Mouse (Mus musculus): ENCODE data around the gene Prlh. TPM values are rescaled to one million over a fixed set of nuclear protein-coding genes. Genes with fewer than 3 reads are reported as not detected.

Gene Prlh
- polyA plus RNA-seq, 1 experiment = not detected

DNA sequence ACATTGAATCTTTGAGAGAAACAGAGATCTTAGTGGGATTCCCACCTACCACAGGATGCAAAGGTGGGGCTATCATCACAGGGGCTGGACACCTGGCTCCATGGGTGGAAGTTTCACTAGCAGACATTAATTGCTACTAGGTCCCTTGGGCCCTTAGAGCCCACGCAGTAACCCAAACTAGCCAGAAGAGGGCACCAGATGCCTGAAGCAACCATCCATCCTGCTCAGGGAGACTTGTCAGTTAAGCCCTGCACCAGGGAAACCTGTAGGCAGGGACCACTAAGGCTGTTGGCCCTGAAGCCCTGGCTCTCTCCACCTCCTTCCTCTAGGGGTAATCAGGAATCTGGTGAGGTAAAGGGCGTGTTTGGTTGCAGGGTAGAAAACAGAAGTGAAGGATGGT, 46.6 kb upstream of the Prlh start:
- Histone ChIP-seq H3K4me3 (no peak overlapping the region), H3K79me2 (ENCODE audit: control insufficient read depth, insufficient read depth) (no peaks in the 10 kb centered on the region), H3ac (ENCODE audit: control insufficient read depth, insufficient read length) (no peak overlapping the region), H3K27me3 (ENCODE audit: control insufficient read depth, insufficient read depth, insufficient read length) (no peaks in the 10 kb centered on the region), H3K4me2 (ENCODE audit: low read depth) (no peak overlapping the region), H3K36me3 (ENCODE audit: control insufficient read depth, insufficient read depth) (no peaks in the 10 kb centered on the region)
- TF ChIP-seq MYOD1 (IDR thresholded peaks at IDR 0.05; ENCODE audit: control insufficient read depth in 1 of 3, insufficient read length in 2 of 3, low read depth in 2 of 3) = no peak
- no peak for TF ChIP-seq MAX (IDR thresholded peaks at IDR 0.05; ENCODE audit: low read depth)
- no peak for TF ChIP-seq CEBPB (IDR thresholded peaks at IDR 0.05; ENCODE audit: insufficient read depth, poor library complexity, severe bottlenecking)
- TF ChIP-seq REST (IDR thresholded peaks at IDR 0.05; ENCODE audit: insufficient read depth, insufficient read length) = no peak
- no peak for TF ChIP-seq TCF3 (IDR thresholded peaks at IDR 0.05; ENCODE audit: insufficient read length, low read depth)
- TF ChIP-seq TCF12 (IDR thresholded peaks at IDR 0.05; ENCODE audit: insufficient read depth, poor library complexity, severe bottlenecking) = no peak
- no peak for TF ChIP-seq E2F4 (IDR thresholded peaks at IDR 0.05; ENCODE audit: insufficient read depth)
- TF ChIP-seq USF1 (IDR thresholded peaks at IDR 0.05; ENCODE audit: low read depth) = no peak
- no peak for TF ChIP-seq MYOG (IDR thresholded peaks at IDR 0.05; ENCODE audit: control insufficient read depth in 1 of 3, insufficient read depth in 1 of 3, insufficient read length in 2 of 3, low read depth in 2 of 3)
- TF ChIP-seq SRF (IDR thresholded peaks at IDR 0.05; ENCODE audit: control insufficient read depth, insufficient read length, low read depth) = no peak
- no peak for TF ChIP-seq POLR2A (IDR thresholded peaks at IDR 0.05; ENCODE audit: insufficient read length, low read depth)
- TF ChIP-seq POLR2AphosphoS2 (IDR thresholded peaks at IDR 0.05; ENCODE audit: insufficient read length, low read depth) = no peak

DNA sequence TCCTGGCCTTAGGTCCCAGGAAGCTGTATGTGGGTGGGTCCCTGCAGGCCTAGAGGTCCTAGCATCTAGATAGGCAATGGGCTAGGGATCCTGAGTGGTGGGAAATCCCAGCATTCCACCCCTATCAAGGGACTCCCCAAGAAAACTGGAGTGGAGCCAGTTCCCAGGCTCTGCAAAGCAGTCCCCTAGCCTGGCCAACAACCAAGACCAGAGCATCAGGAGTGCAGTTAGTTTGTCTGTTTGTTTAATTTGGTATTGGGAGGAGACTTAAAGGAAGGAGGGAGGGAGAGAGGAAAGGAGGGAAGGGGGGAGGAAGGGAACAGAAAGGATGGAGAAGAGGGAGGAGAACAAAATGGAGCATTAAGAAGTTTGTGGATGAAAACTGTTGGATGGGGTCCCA, 43.7 kb upstream of the Prlh start:
- no peaks in the 10 kb centered on the region for H3K36me3 ChIP-seq (ENCODE audit: control insufficient read depth, insufficient read depth)
- peak overlapping the region; percentile 83 for H3K4me2 ChIP-seq (ENCODE audit: low read depth)
- TF ChIP-seq TCF12 (IDR thresholded peaks at IDR 0.05; ENCODE audit: insufficient read depth, poor library complexity, severe bottlenecking) = no peak
- no peak for TF ChIP-seq POLR2AphosphoS2 (IDR thresholded peaks at IDR 0.05; ENCODE audit: insufficient read length, low read depth)
- TF ChIP-seq SRF (IDR thresholded peaks at IDR 0.05; ENCODE audit: control insufficient read depth, insufficient read length, low read depth) = no peak
- no peak for TF ChIP-seq TCF3 (IDR thresholded peaks at IDR 0.05; ENCODE audit: insufficient read length, low read depth)
- TF ChIP-seq MYOD1 (IDR thresholded peaks at IDR 0.05; ENCODE audit: control insufficient read depth in 1 of 3, insufficient read length in 2 of 3, low read depth in 2 of 3) = no peak
- no peak for TF ChIP-seq POLR2A (IDR thresholded peaks at IDR 0.05; ENCODE audit: insufficient read length, low read depth)
- TF ChIP-seq MYOG (IDR thresholded peaks at IDR 0.05; ENCODE audit: control insufficient read depth in 1 of 3, insufficient read depth in 1 of 3, insufficient read length in 2 of 3, low read depth in 2 of 3) = no peak
- TF ChIP-seq E2F4 (IDR thresholded peaks at IDR 0.05; ENCODE audit: insufficient read depth) = no peak
- no peak for TF ChIP-seq USF1 (IDR thresholded peaks at IDR 0.05; ENCODE audit: low read depth)
- no peak for TF ChIP-seq MAX (IDR thresholded peaks at IDR 0.05; ENCODE audit: low read depth)
- no peak for TF ChIP-seq CEBPB (IDR thresholded peaks at IDR 0.05; ENCODE audit: insufficient read depth, poor library complexity, severe bottlenecking)
- no peak for TF ChIP-seq REST (IDR thresholded peaks at IDR 0.05; ENCODE audit: insufficient read depth, insufficient read length)
- H3K79me2 ChIP-seq (ENCODE audit: control insufficient read depth, insufficient read depth) = no peaks in the 10 kb centered on the region
- no peak overlapping the region for H3ac ChIP-seq (ENCODE audit: control insufficient read depth, insufficient read length)
- H3K27me3 ChIP-seq (ENCODE audit: control insufficient read depth, insufficient read depth, insufficient read length) = no peaks in the 10 kb centered on the region
- H3K4me3 ChIP-seq = peak overlapping the region; percentile 17

DNA sequence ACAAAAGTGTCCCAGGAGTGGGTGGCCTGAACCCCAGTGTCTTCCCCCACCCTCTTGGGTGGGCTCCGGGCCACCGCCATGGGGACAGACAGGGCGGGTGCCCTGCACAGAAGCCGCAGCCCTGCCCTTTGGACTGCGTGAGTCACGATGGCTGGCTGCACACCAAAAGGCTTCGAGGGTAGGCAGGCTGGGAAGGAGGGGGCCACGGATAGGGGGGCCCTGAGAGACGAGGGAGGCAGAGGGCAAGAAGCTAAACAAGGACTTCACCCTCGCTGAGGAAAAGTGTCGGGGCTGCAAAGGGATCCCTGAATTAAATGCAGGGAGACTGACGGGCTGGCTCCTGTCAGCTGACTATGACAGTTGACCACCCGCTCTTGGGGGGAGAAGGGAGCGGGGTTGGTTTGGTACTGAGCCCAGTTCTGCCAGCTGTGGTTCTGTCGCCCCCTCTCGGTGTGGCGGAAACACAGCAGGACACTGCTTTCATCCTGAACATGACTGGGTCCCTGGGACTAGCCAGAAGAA, 43.2 kb upstream of the Prlh start:
- Histone ChIP-seq H3ac (ENCODE audit: control insufficient read depth, insufficient read length) (no peak overlapping the region), H3K27me3 (ENCODE audit: control insufficient read depth, insufficient read depth, insufficient read length) (no peaks in the 10 kb centered on the region), H3K4me2 (ENCODE audit: low read depth) (peak overlapping the region; percentile 83), H3K79me2 (ENCODE audit: control insufficient read depth, insufficient read depth) (no peaks in the 10 kb centered on the region), H3K36me3 (ENCODE audit: control insufficient read depth, insufficient read depth) (no peaks in the 10 kb centered on the region), H3K4me3 (peak overlapping the region; percentile 17)
- peak in 2 of 3 experiments; percentile 14 to 44 for TF ChIP-seq MYOD1 (IDR thresholded peaks at IDR 0.05; ENCODE audit: control insufficient read depth in 1 of 3, insufficient read length in 2 of 3, low read depth in 2 of 3)
- no peak for TF ChIP-seq SRF (IDR thresholded peaks at IDR 0.05; ENCODE audit: control insufficient read depth, insufficient read length, low read depth)
- peak in 1 of 3 experiments; percentile 53 for TF ChIP-seq MYOG (IDR thresholded peaks at IDR 0.05; ENCODE audit: control insufficient read depth in 1 of 3, insufficient read depth in 1 of 3, insufficient read length in 2 of 3, low read depth in 2 of 3)

DNA sequence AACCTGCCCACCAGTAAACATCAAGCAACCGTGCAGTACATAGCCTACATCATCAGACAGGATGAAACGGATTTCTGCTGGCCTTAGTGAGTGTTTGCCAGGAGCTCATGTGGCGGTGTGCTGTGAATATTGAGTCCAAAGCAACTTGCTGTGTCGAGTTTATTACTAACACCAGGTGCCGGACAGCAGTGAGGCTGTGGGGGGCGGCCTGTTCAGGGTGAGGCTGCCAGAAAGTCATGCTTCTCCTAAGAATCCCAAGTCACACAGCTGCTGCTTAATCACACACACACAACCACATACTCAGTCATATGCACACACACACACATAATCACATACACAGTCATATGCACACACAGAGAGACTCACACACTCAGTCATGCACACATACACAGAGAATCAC, 39.7 kb upstream of the Prlh start:
- no peaks in the 10 kb centered on the region for H3K36me3 ChIP-seq (ENCODE audit: control insufficient read depth, insufficient read depth)
- no peak overlapping the region for H3K4me2 ChIP-seq (ENCODE audit: low read depth)
- H3K27me3 ChIP-seq (ENCODE audit: control insufficient read depth, insufficient read depth, insufficient read length) = no peaks in the 10 kb centered on the region
- no peak overlapping the region for H3K4me3 ChIP-seq
- H3ac ChIP-seq (ENCODE audit: control insufficient read depth, insufficient read length) = no peak overlapping the region
- H3K79me2 ChIP-seq (ENCODE audit: control insufficient read depth, insufficient read depth) = no peaks in the 10 kb centered on the region
- no peak for TF ChIP-seq POLR2AphosphoS2 (IDR thresholded peaks at IDR 0.05; ENCODE audit: insufficient read length, low read depth)
- no peak for TF ChIP-seq POLR2A (IDR thresholded peaks at IDR 0.05; ENCODE audit: insufficient read length, low read depth)
- TF ChIP-seq TCF12 (IDR thresholded peaks at IDR 0.05; ENCODE audit: insufficient read depth, poor library complexity, severe bottlenecking) = no peak
- TF ChIP-seq CEBPB (IDR thresholded peaks at IDR 0.05; ENCODE audit: insufficient read depth, poor library complexity, severe bottlenecking) = no peak
- no peak for TF ChIP-seq MYOD1 (IDR thresholded peaks at IDR 0.05; ENCODE audit: control insufficient read depth in 1 of 3, insufficient read length in 2 of 3, low read depth in 2 of 3)
- no peak for TF ChIP-seq MAX (IDR thresholded peaks at IDR 0.05; ENCODE audit: low read depth)
- no peak for TF ChIP-seq E2F4 (IDR thresholded peaks at IDR 0.05; ENCODE audit: insufficient read depth)

DNA sequence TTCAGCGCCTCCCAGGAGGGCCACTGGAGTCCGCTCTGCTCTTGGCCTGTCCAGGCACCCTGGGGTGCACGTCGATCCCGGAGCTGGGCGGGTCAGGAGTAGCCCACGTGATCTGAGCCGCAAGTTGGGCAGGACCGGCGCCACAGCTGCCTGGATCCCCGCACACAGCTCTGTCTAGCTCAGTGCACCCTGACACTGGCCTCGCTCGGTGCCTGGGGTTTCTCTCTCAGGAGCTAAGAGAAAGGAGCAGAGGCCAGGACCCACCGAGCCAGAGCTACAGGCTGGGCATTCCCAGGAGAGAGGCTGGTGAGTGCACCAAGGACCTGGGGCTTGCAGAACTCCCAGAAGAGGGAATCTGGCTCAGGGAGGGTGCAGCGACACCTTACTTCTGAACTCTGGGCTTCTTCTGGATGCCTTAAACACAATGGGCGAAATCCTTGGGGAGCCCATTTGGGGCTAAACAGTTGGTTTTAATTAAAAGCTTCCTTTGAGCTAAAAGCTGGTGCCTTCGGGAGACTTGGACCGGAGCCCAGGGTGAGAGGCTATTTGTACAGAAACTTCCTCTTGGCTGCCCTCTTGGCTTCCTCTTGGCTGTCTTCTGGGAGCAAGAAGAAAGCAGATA, 37.8 kb upstream of the Prlh start, which contains the start of gene Mlph:
Mlph (plus strand) TSS at position 138 of the 622 bp plus-strand sequence.
- Histone ChIP-seq H3K79me2 (ENCODE audit: control insufficient read depth, insufficient read depth) (no peaks in the 10 kb centered on the region), H3K4me3 (no peak within 1 kb of the TSS), H3ac (ENCODE audit: control insufficient read depth, insufficient read length) (no peak within 1 kb of the TSS), H3K27me3 (ENCODE audit: control insufficient read depth, insufficient read depth, insufficient read length) (no peaks in the 10 kb centered on the region), H3K4me2 (ENCODE audit: low read depth) (no peak within 1 kb of the TSS), H3K36me3 (ENCODE audit: control insufficient read depth, insufficient read depth) (no peaks in the 10 kb centered on the region)
- TF ChIP-seq TCF12 (IDR thresholded peaks at IDR 0.05; ENCODE audit: insufficient read depth, poor library complexity, severe bottlenecking) = no peak
- no peak for TF ChIP-seq E2F4 (IDR thresholded peaks at IDR 0.05; ENCODE audit: insufficient read depth)
- TF ChIP-seq POLR2AphosphoS2 (IDR thresholded peaks at IDR 0.05; ENCODE audit: insufficient read length, low read depth) = no peak
- TF ChIP-seq POLR2A (IDR thresholded peaks at IDR 0.05; ENCODE audit: insufficient read length, low read depth) = no peak
- no peak for TF ChIP-seq REST (IDR thresholded peaks at IDR 0.05; ENCODE audit: insufficient read depth, insufficient read length)
- no peak for TF ChIP-seq TCF3 (IDR thresholded peaks at IDR 0.05; ENCODE audit: insufficient read length, low read depth)
- no peak for TF ChIP-seq CEBPB (IDR thresholded peaks at IDR 0.05; ENCODE audit: insufficient read depth, poor library complexity, severe bottlenecking)
- no peak for TF ChIP-seq MYOG (IDR thresholded peaks at IDR 0.05; ENCODE audit: control insufficient read depth in 1 of 3, insufficient read depth in 1 of 3, insufficient read length in 2 of 3, low read depth in 2 of 3)
- no peak for TF ChIP-seq SRF (IDR thresholded peaks at IDR 0.05; ENCODE audit: control insufficient read depth, insufficient read length, low read depth)
- no peak for TF ChIP-seq USF1 (IDR thresholded peaks at IDR 0.05; ENCODE audit: low read depth)
- TF ChIP-seq MAX (IDR thresholded peaks at IDR 0.05; ENCODE audit: low read depth) = no peak
- TF ChIP-seq MYOD1 (IDR thresholded peaks at IDR 0.05; ENCODE audit: control insufficient read depth in 1 of 3, insufficient read length in 2 of 3, low read depth in 2 of 3) = no peak
